Mouse (Mus musculus) liver, adult 2 months (tissue): ENCODE data around the gene Krt23.

ENCODE experiments used
- CTCF ChIP-seq: fragments of 200-500 bp; IDR thresholded peaks from 2 replicates; pipeline ENCODE4 v1.5.1; 2011; ENCODE audit warnings: low read depth, low read length, control low read depth
- POLR2A ChIP-seq: fragments of 200-500 bp; IDR thresholded peaks from 2 replicates; pipeline ENCODE4 v1.6.1; 2011; ENCODE audit warnings: low read length, control low read depth; ENCODE audit not compliant: insufficient read depth; ENCODE audit errors: extremely low read depth

GRCm38 (mm10) chr11:99471946-99472345 is 21.0 kb downstream of the Krt23 start:
- TF ChIP-seq CTCF (no peak), POLR2A (no peak)
